Mouse (Mus musculus): ENCODE measurements around the gene 1700013F07Rik. TPM values are rescaled to one million over a fixed set of nuclear protein-coding genes. Genes with fewer than 3 reads are reported as not detected.
"Not testable (repeated sequence)": the region's sequence is repeated elsewhere in the genome, so short reads cannot be mapped to it uniquely, and the experiment has no call there.

1700013F07Rik gene
- polyA plus RNA-seq, 2 experiments from 2014 or later = 0.43 TPM; not detected in 1

GRCm38 (mm10) chr3:108554111-108554561 lies 20.2 kb downstream of the 1700013F07Rik start:
- peak; percentile 39 for ATAC-seq

GRCm38 (mm10) chr3:108554587-108555312 lies 20.8 kb downstream of the 1700013F07Rik start:
- peak; percentile 99 for ATAC-seq

DNA sequence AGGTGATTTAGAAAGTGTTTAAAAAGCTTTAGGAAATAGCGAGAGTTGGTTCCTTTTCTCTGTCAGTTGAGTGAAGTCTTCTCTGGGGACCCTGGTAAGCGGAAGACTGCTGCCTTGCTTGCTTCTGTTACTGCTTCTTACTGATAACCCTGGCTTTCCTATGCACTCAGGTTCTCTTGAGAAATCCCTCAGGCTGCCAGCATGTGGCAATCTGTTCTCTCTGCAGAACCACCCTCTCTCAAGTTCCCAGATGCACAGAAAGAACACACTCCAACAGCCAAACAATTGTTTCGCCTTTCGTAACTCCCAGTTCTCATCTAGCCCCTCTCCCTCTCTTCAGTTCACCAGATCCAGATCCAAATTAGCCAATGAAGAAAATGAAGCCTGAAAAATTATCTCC lies 23.9 kb downstream of the 1700013F07Rik start:
- ATAC-seq = no peak

GRCm38 (mm10) chr3:108562133-108562730 lies 28.3 kb downstream of the 1700013F07Rik start, which contains the start of gene Tmem167b:
TSS of gene Tmem167b (minus strand) at chr3:108562466.
- ATAC-seq = peak; percentile 90

- ATAC-seq = peak; percentile 25
These were observed 28.9 kb downstream of the 1700013F07Rik start for GRCm38 (mm10) chr3:108562777-108563271.

DNA sequence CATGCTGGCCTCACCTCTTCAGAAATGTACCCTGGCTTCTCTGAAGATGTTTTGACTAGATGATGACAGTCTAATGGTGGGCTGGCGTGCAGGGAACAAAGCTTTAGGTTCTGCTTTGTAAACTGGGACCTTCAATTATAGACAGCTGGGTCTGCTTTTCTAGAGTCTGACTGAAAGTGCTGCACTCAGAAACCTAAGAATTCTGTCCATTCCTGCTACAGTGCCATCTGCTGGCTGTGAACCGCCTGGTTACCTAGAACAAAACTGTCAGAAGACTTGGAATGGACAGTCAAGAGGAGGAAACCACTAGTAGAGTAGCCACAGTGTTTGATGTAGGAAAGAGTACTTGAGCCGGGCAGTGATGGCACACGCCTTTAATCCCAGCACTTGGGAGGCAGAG lies 29.4 kb downstream of the 1700013F07Rik start:
- ATAC-seq = peak; percentile 50

- ATAC-seq = no peak
These were observed 34.3 kb downstream of the 1700013F07Rik start for GRCm38 (mm10) chr3:108567990-108568877.

DNA sequence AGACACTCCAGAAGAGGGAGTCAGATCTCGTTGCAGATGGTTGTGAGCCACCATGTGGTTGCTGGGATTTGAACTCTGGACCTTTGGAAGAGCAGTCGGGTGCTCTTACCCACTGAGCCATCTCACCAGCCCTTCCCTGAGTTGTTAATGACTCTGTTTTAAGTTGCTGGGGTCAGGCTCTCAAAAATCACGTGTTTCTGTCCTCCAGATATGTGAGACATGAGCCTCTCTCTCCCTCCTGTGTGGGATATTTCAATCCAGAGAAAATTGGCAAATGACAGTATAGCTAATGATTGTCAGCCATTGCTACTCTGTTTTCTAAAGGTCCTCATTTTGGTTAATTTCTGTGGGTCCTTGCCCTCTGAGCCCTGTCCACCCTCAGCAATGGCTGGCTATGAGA lies 35.7 kb downstream of the 1700013F07Rik start:
- ATAC-seq = not testable (repeated sequence)

- peak; percentile 1 for ATAC-seq
These were observed 36.9 kb downstream of the 1700013F07Rik start for GRCm38 (mm10) chr3:108570813-108571212.

DNA sequence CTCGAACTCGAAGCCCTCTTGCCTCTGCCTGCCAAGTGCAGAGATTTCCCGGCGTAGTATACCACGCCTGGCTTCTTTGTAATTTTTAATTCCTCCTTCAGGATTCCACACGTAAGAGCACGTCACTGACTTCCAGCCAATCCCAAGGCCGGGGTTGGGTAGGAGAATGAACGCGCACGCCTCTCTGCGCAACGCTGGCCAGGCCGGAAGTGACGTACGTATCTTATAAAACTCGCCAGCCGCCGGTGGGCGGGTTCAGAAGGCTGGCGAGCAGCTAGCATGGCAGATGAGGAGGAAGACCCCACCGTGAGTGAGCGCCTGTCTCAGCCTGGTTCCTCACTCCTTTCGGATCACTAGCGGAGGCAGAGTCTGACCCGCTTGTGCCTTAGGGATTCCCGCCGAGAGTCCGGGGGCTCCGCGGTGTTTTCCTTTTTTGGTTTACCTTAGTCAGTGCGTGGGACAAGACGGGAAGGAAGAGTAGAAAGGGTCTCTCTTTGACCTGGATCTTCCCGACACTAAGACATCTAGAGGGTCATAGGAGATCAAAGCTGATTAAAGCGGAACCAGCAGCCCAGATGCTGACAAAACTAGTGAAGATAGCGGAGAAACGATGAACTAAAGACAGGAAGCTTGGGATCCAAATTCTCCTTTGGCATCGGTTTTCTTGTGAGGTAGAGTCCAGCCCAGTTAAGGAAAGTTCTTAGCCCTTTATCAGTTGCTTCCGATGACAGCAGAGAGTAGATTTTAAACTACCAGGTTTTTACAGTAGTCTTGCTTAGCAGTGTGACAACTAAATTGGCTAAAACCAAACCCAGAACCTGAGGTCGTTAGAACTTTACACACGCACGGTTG lies 37.7 kb downstream of the 1700013F07Rik start, which contains the start of gene Taf13:
TSS of gene Taf13 (plus strand) at position 256 of the 852 bp plus-strand sequence.
- ATAC-seq = peak; percentile 98

GRCm38 (mm10) chr3:108572309-108573010 lies 38.5 kb downstream of the 1700013F07Rik start:
- ATAC-seq = no peak

- no peak for ATAC-seq
These were observed 40.1 kb downstream of the 1700013F07Rik start for GRCm38 (mm10) chr3:108574018-108574417.

- ATAC-seq = no peak
These were observed 50.6 kb downstream of the 1700013F07Rik start for GRCm38 (mm10) chr3:108584580-108584979.

DNA sequence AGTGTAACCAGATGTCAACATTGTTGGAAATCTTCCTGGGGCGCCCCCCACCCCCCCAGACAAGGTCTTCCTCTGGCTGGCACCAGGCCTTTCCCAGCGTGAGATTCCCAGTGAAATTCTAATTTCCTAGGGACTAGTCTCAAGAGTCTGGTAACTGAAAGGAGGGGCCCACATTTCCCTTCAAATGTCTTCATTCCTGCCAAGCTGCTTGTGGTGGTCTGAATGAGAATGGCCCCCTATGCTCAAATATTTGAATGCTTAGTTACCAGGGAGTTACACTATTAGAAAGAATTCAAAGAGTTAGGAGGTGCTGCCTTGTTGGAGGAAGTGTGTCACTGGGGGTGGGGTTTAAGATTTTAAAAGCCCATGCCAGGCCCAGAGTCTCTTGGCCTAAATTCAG lies 54.5 kb downstream of the 1700013F07Rik start:
- ATAC-seq = no peak

- peak; percentile 98 for ATAC-seq
These were observed 57.0 kb downstream of the 1700013F07Rik start, which contains the start of gene Wdr47 for GRCm38 (mm10) chr3:108590786-108591529. TSS of gene Wdr47 (plus strand) at chr3:108591279.

GRCm38 (mm10) chr3:108591530-108592522 lies 57.9 kb downstream of the 1700013F07Rik start:
- ATAC-seq = no peak

Measured in CD4-positive, CD25-positive, alpha-beta regulatory T cell, adult 4 months (primary cell).